Mouse (Mus musculus) stomach, postnatal 0 days (tissue): ENCODE results near the gene Ly6g.

Experiments
- CTCF ChIP-seq: IDR thresholded peaks from 2 replicates; pipeline ENCODE4 v1.5.1; 2016; ENCODE audit warnings: antibody characterized with exemption, low read depth, mild to moderate bottlenecking, moderate library complexity
- EP300 ChIP-seq: optimal IDR thresholded peaks from 2 replicates; pipeline ENCODE3; 2016; ENCODE audit warnings: antibody characterized with exemption

GRCm38 (mm10) chr15:75175506-75175905 is 20.5 kb downstream of the Ly6g start:
- TF ChIP-seq CTCF (peak; percentile 82), EP300 (no peak)
